ENCODE assay signal across 9 mouse cellular contexts in the genomic region with DNA sequence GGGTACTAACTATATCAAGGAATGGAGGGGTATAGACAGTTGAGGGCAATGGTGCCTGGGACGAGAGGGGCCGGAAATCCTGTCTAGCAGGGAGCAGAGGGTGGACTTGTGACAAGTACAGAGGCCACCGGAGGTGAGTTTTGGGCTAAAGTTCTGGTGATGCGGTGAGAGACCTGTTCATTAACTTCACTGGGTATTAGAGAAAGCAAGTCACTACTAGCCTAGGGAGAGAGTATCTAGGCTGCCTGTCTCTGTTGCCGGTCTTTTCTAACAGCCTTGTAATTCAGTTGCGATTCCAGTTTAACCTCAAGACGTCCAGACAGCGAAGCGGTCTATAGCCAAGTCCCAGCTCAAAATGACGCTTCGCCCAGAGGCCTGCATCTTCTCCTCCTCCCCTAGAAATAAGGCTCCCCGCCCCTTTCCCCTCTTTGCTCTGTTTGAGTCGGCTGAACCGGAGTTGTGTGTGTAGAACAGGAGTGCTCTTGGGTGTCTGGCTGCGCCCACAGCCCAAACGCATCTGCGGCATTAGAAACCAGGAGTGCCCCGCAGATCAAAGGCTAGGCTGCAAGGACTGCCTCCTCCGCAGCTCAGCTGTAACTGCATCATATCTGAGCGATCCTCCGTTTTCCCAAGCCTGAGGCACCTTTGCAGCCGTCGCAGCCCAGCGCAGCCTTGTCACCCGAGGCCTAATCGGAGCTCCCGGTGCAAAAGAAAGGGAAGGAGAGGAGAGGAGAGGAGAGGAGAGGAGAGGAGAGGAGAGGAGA. TPM values are rescaled to one million over a fixed set of nuclear protein-coding genes. Genes with fewer than 3 reads are reported as not detected.
DNase-seq lines count a peak whose midpoint lies in the region; ATAC-seq and TF ChIP-seq lines count a peak whose summit lies in the region.
"Had no signal": no experiment of that assay in that cellular context is flagged by ENCODE, and none has a peak within 500 bp of the region (broad histone marks: within the 10 kb centered on the region; RNA-seq: fewer than 3 reads in every experiment).

No protein-coding gene starts in this region.

- H3K4me2 ChIP-seq in midbrain, embryonic 14.5 days (ENCODE audit: low read length) = no peak overlapping the region
- H3K4me2 ChIP-seq: midbrain, embryonic 12.5 days had no signal

- intact Hi-C loops in left cerebral cortex, adult 2 months (cut with DNase I) = no loop called here

- TF ChIP-seq CTCF in thymus, adult 2 months (IDR thresholded peaks at IDR 0.05; ENCODE audit: borderline replicate concordance, control insufficient read depth, extremely low read depth, insufficient read depth, low read length, poor library complexity) = no peak
- TF ChIP-seq CTCF in left cerebral cortex, adult 2 months (IDR thresholded peaks at IDR 0.05) = no peak

- no peak overlapping the region for H3K9ac ChIP-seq in midbrain, embryonic 14.5 days (replicated peaks; ENCODE audit: low read length)
- H3K9ac ChIP-seq: midbrain, embryonic 12.5 days had no signal

- H3K4me3 ChIP-seq in thymus, adult 2 months (ENCODE audit: control insufficient read depth, insufficient read depth, low read length) = no peak overlapping the region
- H3K4me3 ChIP-seq in limb, embryonic 10.5 days = peak overlapping the region; percentile 24
- H3K4me3 ChIP-seq in midbrain, embryonic 14.5 days (replicated peaks; ENCODE audit: low read depth, low read length) = no peak overlapping the region
- H3K4me3 ChIP-seq in left cerebral cortex, adult 2 months = no peak overlapping the region
- H3K4me3 ChIP-seq: midbrain, embryonic 12.5 days had no signal

- H3K36me3 ChIP-seq in thymus, adult 2 months (ENCODE audit: control insufficient read depth, insufficient read depth, low read length) = no peaks in the 10 kb centered on the region
- H3K36me3 ChIP-seq in limb, embryonic 10.5 days = no peaks in the 10 kb centered on the region
- no peaks in the 10 kb centered on the region for H3K36me3 ChIP-seq in midbrain, embryonic 14.5 days (ENCODE audit: control insufficient read depth, insufficient read depth, low read length)
- H3K36me3 ChIP-seq: midbrain, embryonic 12.5 days had no signal

- TF ChIP-seq POLR2A in thymus, adult 2 months (IDR thresholded peaks at IDR 0.05; ENCODE audit: control insufficient read depth, extremely low read depth, insufficient read depth, low read length, poor library complexity) = no peak

- H3K27me3 ChIP-seq in thymus, adult 2 months (ENCODE audit: control insufficient read depth, insufficient read depth, low read length) = peaks cover 26% of the 10 kb centered on the region
- H3K27me3 ChIP-seq in limb, embryonic 10.5 days (ENCODE audit: low read depth, poor library complexity, severe bottlenecking) = peaks cover 97% of the 10 kb centered on the region
- H3K27me3 ChIP-seq in midbrain, embryonic 14.5 days (ENCODE audit: control insufficient read depth, insufficient read depth, low read length) = peaks cover 84% of the 10 kb centered on the region

- no peak for ATAC-seq in midbrain, embryonic 14.5 days (ENCODE audit: low FRiP score, low TSS enrichment)

- 4% methylated on average over 27 of the region's 27 CpGs for WGBS in thymus, adult 2 months
- WGBS in limb, embryonic 10.5 days = under 1% methylated on average over 27 of the region's 27 CpGs
- WGBS in midbrain, embryonic 14.5 days = 1% methylated on average over 27 of the region's 27 CpGs

- H3K27ac ChIP-seq in thymus, adult 2 months (ENCODE audit: control insufficient read depth, insufficient read depth, low read length) = no peak overlapping the region
- H3K27ac ChIP-seq in limb, embryonic 10.5 days = no peak overlapping the region
- no peak overlapping the region for H3K27ac ChIP-seq in midbrain, embryonic 14.5 days (replicated peaks; ENCODE audit: low read depth, low read length)
- H3K27ac ChIP-seq in left cerebral cortex, adult 2 months = no peak overlapping the region
- H3K27ac ChIP-seq: midbrain, embryonic 12.5 days had no signal

- peaks cover 24% of the 10 kb centered on the region for H3K4me1 ChIP-seq in thymus, adult 2 months (replicated peaks; ENCODE audit: control insufficient read depth, insufficient read depth, low read length)
- peaks cover 20% of the 10 kb centered on the region for H3K4me1 ChIP-seq in limb, embryonic 10.5 days
- 0 out of 2 replicates have a peak, but pooled peaks cover 8% of the 10 kb centered on the region for H3K4me1 ChIP-seq in midbrain, embryonic 14.5 days (ENCODE audit: control insufficient read depth, insufficient read depth, low read length)

- peak; percentile 8 for DNase-seq in thymus, adult 2 months
- no peak for DNase-seq in thymus, postnatal 10 days (ENCODE audit: low spot score in 2 of 2)
- peak; percentile 41 for DNase-seq in heart, adult 8-10 months (ENCODE audit: low spot score)
- DNase-seq in limb, embryonic 10.5 days (ENCODE audit: low spot score) = peak; percentile 64
- DNase-seq in midbrain, embryonic 14.5 days = peak; percentile 59
- DNase-seq in gastrocnemius, postnatal 4 days (ENCODE audit: low spot score in 2 of 2) = no peak
- DNase-seq in layer of hippocampus, adult 11-12 months (ENCODE audit: low spot score) = no peak
- DNase-seq in left cerebral cortex, adult 2 months (ENCODE audit: extremely low spot score in 1 of 2, low spot score in 2 of 2) = no peak

- no peaks in the 10 kb centered on the region for H3K9me3 ChIP-seq in limb, embryonic 10.5 days (replicated peaks)
- no peaks in the 10 kb centered on the region for H3K9me3 ChIP-seq in midbrain, embryonic 14.5 days (ENCODE audit: control insufficient read depth, low read length)
- H3K9me3 ChIP-seq: midbrain, embryonic 12.5 days had no signal

RNA-seq across cellular contexts. Expression of a gene that starts 1.8 kb away (rescaled TPM):
- 15.5 and 18.4 TPM in 2 replicates for polyA plus RNA-seq in thymus, adult 2 months (2012; rRNA removed)
- 1 to 10 TPM; 7.3 to 8.4 (median 8.0) TPM for total RNA-seq in heart, adult 8-10 months (2022)
- polyA plus RNA-seq in limb, embryonic 10.5 days (2016; fragmentation: Nextera tagmentation; extraction: Ambion mirVana) = 7.2 and 9.5 TPM in 2 replicates
- polyA plus RNA-seq in midbrain, embryonic 14.5 days (2014; fragmentation: Nextera tagmentation; extraction: Ambion mirVana) = 0.35 and 1.2 TPM in 2 replicates
- total RNA-seq in gastrocnemius, postnatal 4 days (2021) = 10 to 100 TPM; 22.5 to 27.7 TPM
- total RNA-seq in left cerebral cortex, adult 2 months (2021) = under 1 TPM; 0.30 to 0.84 TPM

Comparison
In these comparisons a context has a peak if more than half of its experiments do, and no peak if none do; other contexts are left out.
1. DNase-seq: peak in thymus, adult 2 months (single experiment), heart, adult 8-10 months (single experiment), limb, embryonic 10.5 days (single experiment) and midbrain, embryonic 14.5 days (single experiment); none in thymus, postnatal 10 days (0 of 2), gastrocnemius, postnatal 4 days (0 of 2), layer of hippocampus, adult 11-12 months (single experiment) and left cerebral cortex, adult 2 months (0 of 2).
2. RNA of a gene that starts 1.8 kb away (total RNA-seq): 22.5 to 27.7 TPM in gastrocnemius, postnatal 4 days and 7.3 to 8.4 TPM in heart, adult 8-10 months; 0.30 to 0.84 TPM in left cerebral cortex, adult 2 months; every median in the first group is over 4 times any median in the second.